Mouse (Mus musculus) adrenal gland, postnatal 14 days (tissue): Measurements from ENCODE around the gene Kcnj10. TPM values are rescaled to one million over a fixed set of nuclear protein-coding genes. Genes with fewer than 3 reads are reported as not detected.
A peak's percentile ranks its signal among the peaks of the same experiment; 100 is the strongest.

Experiments used
- DNase-seq: peaks from one replicate; pipeline ENCODE4 v3.0.0; 2021; ENCODE audit warnings: mixed read lengths
- total RNA-seq: library from RNA; stranded (reverse); gene quantifications from 2 replicates; pipeline ENCODE4 v1.2.3, GENCODE M21; 2021

The Kcnj10 gene
- total RNA-seq, 1 experiment from 2014 or later, result 0.70 TPM

DNA sequence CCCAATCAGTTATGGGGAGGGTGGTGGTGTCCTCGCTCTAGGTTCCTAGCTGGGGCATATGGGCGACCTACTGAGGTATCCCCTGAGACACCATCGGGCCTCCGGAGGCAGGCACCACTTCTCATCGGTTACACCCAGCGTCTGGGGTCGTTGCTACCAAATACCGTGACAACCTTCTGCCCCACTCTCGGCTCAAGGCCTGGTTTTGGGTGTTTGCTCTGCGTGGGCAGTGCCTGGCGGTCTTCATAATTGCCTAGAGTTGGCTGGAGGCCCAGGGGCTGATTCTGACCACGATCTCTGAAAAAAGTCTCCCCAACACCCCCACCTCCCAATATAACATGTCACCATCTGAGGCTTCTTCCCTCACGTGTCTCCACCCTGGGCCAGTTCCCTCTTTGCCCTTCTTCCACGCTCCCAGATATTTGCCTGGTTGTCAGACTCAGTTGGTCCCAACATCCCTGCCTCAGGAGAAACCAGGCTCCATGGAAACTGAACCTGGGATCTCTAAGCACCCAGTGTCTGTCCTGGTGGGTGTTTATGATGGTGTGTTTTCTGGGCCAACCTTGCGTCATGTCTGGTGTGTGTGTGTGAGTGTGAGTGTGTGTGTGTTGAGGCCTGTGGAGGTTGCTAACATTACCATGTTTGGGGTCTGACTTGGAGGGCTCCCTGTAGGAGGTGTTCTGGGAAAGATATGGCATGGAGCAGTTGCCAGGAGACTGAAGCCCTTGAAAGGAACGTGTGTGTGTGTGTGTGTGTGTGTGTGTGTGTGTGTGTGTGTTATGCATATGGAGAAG lies 28.0 kb upstream of the Kcnj10 start:
- no peak for DNase-seq

DNA sequence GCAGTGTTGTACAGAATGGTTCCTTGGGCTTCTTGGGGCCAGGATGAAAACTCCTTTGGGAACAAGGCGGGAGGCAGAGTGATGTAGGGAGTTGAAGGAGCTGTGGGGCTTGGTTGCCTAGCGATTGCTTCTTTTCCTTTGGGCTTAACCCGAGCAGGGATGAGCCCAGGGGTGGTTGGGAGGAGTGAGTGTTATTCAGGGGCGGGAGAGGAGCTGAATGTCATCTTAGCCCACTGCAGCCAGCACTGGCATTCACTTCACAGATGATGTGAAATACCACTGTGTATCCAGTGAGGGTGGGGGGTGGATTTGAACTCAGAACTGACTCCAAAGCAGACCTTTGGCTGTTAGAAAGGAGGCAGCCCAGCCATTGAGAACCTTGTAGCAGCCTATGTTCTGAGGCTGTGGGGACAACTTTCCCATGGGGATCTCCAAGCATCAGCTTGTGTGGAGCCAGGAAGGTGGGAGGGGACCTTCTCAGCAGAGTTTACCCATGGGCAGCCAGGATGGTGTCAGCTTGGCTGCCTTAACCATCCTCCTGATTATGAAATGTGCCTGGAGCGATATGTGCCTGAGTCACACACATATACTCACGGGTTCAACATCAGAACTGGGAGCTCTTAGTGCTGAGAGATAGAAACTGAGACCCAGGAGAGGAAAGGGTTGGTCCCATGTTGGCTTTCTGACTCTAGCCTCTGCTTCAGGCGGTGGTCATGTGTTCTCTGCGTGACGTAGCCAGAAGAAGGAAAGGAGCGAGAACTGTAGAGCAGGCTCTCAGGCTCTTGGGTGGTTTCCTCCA lies 27.2 kb upstream of the Kcnj10 start:
- no peak for DNase-seq

DNA sequence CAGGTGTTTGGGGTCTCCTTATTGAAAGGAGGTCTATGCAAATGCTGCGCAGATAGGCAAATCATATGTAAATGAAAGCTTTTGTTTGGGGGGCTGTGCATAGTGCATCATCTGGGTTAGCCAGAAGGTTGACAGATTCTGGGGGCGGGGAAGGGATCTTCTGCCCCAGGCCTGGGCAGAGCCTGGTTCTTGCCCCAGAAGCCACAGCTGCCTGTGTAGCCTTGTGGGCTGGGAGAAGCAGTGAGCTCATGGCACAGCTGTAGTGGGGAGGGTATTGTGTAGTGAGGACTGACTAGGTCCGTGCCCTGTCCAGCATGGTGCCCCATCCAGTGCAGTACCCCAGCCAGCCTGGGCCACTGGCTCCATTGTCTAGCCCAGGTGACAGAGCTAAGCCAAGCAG lies 26.1 kb upstream of the Kcnj10 start:
- no peak for DNase-seq

GRCm38 (mm10) chr1:172317431-172317830 lies 23.6 kb upstream of the Kcnj10 start:
- DNase-seq, result no peak

DNA sequence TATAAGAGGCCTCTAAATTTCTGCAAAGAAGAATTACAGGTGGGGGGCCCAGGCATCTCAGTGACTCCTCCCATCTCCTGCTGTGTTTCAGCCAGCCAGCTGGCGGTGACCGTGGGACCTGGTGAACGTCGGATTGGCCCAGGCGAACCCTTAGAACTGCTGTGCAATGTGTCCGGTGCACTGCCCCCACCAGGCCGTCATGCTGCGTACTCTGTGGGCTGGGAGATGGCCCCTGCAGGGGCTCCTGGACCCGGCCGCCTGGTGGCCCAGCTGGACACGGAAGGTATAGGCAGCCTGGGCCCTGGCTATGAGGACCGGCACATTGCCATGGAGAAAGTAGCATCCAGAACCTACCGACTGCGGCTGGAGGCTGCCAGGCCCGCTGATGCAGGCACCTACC lies 23.1 kb upstream of the Kcnj10 start:
- no peak for DNase-seq

DNA sequence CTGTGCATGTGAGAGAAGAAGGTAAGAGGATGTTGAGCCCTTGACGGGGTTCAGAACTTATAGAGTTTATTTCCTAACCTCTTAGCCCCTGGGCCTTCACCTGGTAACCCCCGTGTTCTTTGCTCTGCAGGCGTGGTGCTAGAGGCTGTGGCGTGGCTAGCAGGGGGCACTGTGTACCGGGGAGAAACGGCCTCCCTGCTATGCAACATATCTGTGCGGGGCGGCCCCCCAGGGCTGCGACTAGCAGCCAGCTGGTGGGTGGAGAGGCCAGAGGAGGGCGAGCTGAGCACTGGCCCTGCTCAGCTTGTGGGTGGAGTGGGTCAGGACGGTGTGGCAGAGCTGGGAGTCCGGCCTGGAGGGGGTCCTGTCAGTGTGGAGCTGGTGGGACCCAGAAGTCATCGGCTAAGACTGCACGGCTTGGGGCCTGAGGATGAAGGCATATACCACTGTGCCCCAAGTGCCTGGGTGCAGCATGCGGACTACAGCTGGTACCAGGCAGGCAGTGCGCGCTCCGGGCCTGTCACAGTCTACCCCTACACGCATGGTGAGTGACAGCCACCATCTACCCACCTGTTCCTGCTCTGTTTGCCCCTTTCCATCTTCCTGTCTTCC lies 22.5 kb upstream of the Kcnj10 start:
- DNase-seq, result no peak

GRCm38 (mm10) chr1:172319346-172319745 lies 21.7 kb upstream of the Kcnj10 start:
- no peak for DNase-seq

- DNase-seq, result no peak
These were observed 21.0 kb upstream of the Kcnj10 start for GRCm38 (mm10) chr1:172319921-172320411.

- DNase-seq, result no peak
These were observed 18.3 kb upstream of the Kcnj10 start for GRCm38 (mm10) chr1:172322725-172323124.

DNA sequence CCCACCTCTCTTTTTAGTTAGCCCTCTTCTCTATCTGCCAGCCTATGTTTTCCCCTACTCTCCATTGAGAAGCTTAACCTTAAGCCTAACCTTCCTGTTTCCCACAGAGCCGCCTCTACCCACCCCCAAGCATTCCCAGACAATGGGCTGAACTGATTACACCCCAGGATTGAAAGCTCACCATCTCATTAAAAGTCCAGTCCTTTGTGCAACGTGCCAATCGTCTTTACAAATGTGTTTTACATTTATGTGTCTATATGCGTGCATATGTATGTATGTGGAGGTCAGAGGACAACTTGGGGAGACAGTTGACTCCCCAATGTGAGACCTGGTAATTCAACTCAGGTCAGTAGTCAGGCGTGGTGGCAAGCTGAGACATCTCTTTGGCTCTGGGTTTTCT lies 17.7 kb upstream of the Kcnj10 start:
- no peak for DNase-seq

DNA sequence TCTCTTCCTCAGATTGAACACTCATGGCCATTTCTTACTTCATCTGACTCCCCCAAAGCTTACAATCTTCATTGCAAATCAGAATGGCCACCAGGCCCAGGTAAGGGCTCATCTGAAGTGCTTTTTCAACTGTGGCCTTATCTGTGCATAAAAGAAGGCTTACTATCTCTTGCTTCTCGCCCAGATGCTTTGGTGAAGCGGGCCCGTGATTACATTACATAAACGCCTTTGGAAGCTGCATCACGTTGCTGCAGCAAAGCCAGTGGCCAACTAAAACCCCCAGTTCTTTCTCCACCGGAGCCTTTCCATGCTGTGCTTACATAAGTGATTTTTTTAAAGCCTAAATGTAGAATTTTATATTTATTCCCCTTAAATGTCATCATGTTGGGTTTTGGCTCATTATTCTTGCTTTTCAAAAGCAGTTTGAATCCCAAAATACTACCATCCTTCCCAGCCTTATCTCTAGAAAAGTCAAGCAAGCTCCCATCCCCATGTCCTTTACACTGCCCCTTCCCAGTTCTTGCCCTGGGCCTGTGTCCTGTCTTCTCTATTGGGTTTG lies 17.1 kb upstream of the Kcnj10 start:
- no peak for DNase-seq

GRCm38 (mm10) chr1:172324725-172325124 lies 16.3 kb upstream of the Kcnj10 start:
- DNase-seq, result peak; percentile 88

- DNase-seq, result peak; percentile 83
These were observed 15.1 kb upstream of the Kcnj10 start for GRCm38 (mm10) chr1:172325680-172326535.

GRCm38 (mm10) chr1:172326684-172327083 lies 14.3 kb upstream of the Kcnj10 start:
- DNase-seq, result no peak

- no peak for DNase-seq
These were observed 13.6 kb upstream of the Kcnj10 start for GRCm38 (mm10) chr1:172327206-172328001.

DNA sequence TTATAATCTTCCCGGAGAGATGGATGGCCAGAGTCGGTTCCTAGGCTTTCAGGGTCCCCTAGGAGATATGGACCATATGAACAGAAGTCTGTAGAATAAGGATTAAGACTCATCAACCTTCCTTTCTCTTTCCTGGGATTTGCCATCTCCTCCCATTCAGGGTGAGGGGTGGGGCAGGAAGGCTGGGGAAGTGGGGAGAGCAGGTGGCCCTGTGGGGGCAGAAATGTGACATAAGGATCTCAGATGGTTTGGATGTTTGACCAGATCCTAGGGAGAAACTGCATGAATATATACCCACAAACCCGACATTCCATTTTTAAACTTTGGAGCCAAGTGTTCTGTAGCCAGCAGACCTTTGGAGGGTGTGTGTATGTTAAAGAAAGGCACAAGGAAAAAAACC lies 13.0 kb upstream of the Kcnj10 start:
- DNase-seq, result no peak

GRCm38 (mm10) chr1:172328461-172328860 lies 12.5 kb upstream of the Kcnj10 start:
- DNase-seq, result no peak

DNA sequence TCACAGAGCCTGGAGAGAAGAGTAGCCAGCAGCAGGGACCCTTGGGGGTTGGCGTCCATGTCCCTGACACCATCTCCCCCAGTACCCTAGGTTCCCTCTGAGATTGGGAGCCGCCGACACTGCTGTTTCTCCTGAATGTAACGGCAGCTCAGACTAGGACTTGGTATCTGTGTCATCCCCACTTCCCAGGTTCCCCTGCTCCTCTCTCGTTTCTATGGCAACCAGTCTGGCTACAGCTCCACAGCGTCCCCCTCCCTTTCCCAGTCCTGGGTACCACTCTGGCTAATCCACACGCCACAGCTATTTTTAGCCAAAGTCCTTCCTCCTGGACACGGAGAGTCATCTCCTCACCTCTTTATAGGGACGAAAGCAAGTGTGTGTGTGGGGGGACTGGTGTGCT lies 11.9 kb upstream of the Kcnj10 start, which contains the start of gene Kcnj9:
Kcnj9 (minus strand) TSS at position 188 of the 400 bp plus-strand sequence.
- DNase-seq, result no peak

DNA sequence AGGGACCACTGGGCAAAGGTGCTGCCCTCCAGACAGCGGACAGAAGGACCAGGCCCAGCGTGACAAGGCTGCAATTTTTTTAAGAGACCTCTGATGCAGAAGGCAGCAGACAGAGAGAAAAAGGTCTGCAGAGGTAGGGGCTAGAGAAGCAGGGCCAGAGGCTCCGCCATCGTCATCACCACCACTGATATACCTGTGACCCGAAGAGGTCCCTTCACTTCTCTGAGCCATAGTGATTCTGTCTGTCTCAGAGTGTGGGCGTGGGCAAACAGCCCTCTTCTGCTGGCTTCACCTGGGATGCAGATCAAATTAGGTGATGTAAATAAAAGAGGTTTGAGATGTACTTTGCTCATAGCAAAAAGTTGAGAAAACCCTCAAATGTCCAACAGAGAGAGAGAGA lies 11.4 kb upstream of the Kcnj10 start:
- DNase-seq, result no peak

DNA sequence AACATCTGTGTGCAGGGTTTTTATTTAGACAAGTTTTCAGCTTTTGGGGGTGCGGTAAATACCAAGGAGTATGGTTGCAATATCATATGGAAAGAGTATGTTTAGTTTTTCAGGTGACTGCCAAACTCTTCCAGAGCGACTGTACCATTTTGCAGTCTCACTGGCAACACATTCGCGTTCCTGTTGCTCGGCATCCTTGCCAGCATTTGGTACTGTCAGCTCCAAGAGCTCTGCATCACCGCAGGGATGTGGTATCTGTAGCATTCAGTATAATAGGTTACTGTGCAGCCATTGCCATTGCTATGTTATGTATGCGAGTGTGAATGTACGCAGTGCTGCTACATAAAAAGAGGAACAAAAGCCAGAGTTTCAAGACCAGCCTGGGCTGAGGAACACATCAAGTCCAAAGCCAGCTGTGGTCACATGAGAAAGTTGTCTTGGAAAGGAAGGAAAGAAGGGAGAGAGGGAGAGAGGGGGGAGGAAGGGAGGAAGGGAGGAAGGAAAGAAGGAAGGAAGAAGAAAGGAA lies 9.5 kb upstream of the Kcnj10 start:
- DNase-seq, result no peak
